Comparison of ENCODE assay signal across 8 mouse cellular contexts in the genomic region with DNA sequence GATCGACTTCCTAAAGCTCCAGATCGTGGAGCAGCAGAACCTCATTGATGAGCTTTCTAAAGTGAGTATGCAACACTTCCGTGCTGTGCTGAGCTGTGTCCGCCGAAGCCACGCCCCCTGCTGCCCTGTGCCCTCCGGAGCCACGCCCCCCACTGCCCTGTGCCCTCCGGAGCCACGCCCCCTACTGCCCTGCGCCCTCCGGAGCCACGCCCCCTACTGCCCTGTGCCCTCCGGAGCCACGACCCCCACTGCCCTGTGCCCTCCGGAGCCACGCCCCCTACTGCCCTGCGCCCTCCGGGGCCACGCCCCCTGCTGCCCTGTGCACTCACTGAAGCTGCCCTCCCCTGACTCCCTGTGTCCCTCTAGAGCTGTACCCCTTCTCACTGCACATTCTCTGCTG.
DNase-seq lines count a peak whose midpoint lies in the region; ATAC-seq lines count a peak whose summit lies in the region.

No protein-coding gene starts in this region.

- H3K4me2 ChIP-seq in heart, embryonic 11.5 days, result peak overlapping the region; percentile 53

- no peak for ATAC-seq in heart, embryonic 11.5 days (replicated peaks; ENCODE audit: insufficient number of reproducible peaks, low FRiP score, low TSS enrichment)

- no peak overlapping the region for H3K9ac ChIP-seq in heart, embryonic 11.5 days (ENCODE audit: low read depth, low read length)

- H3K4me3 ChIP-seq in heart, embryonic 11.5 days (ENCODE audit: low read depth, low read length), result 0 out of 2 replicates have a peak overlapping the region, but pooled peaks have one; percentile 21
- H3K4me3 ChIP-seq in megakaryocyte, embryonic 14.5 days (replicated peaks), result peak overlapping the region; percentile 82

- DNase-seq in heart, postnatal 36 days, result no peak
- peak; percentile 8 for DNase-seq in embryo, embryonic 9.5 days (ENCODE audit: extremely low spot score)
- DNase-seq in kidney, adult 9 months, result peak; percentile 36
- DNase-seq in c-Kit-positive CD71-positive TER-119-positive erythroid progenitor cells, embryonic 14.5 days (ENCODE audit: low spot score), result no peak
- DNase-seq in cerebellum, adult 8-10 months, result no peak
- DNase-seq in T-cell, adult 2 months (ENCODE audit: low spot score), result no peak

- H3K36me3 ChIP-seq in heart, embryonic 11.5 days (ENCODE audit: control insufficient read depth, insufficient read depth, low read length), result no peaks in the 10 kb centered on the region
- no peaks in the 10 kb centered on the region for H3K36me3 ChIP-seq in megakaryocyte, embryonic 14.5 days (replicated peaks; ENCODE audit: low read length)

- H3K27ac ChIP-seq in heart, embryonic 11.5 days (ENCODE audit: low read depth, low read length), result no peak overlapping the region

- peaks cover 2% of the 10 kb centered on the region; the same call in 1 of the 2 replicates for H3K4me1 ChIP-seq in heart, embryonic 11.5 days (ENCODE audit: control insufficient read depth, insufficient read depth, low read length)
- H3K4me1 ChIP-seq in megakaryocyte, embryonic 14.5 days, result peaks cover 9% of the 10 kb centered on the region; the same call in 1 of the 2 replicates

- H3K27me3 ChIP-seq in heart, embryonic 11.5 days (ENCODE audit: control insufficient read depth, insufficient read depth, low read length), result no peaks in the 10 kb centered on the region
- H3K27me3 ChIP-seq in megakaryocyte, embryonic 14.5 days (replicated peaks), result peaks cover 81% of the 10 kb centered on the region

- no peaks in the 10 kb centered on the region for H3K9me3 ChIP-seq in heart, embryonic 11.5 days (replicated peaks; ENCODE audit: control insufficient read depth, low read length)
- no peaks in the 10 kb centered on the region for H3K9me3 ChIP-seq in megakaryocyte, embryonic 14.5 days

- WGBS in heart, embryonic 11.5 days (ENCODE audit: insufficient replicate concordance), result 11% methylated on average over 20 of the region's 20 CpGs

- intact Hi-C loops in heart, postnatal 36 days (cut with DNase I), result no loop called here

Comparison
In these comparisons a context has a peak if more than half of its experiments do, and no peak if none do; other contexts are left out.
1. DNase-seq: peak in embryo, embryonic 9.5 days (single experiment) and kidney, adult 9 months (single experiment); none in heart, postnatal 36 days (0 of 2), c-Kit-positive CD71-positive TER-119-positive erythroid progenitor cells, embryonic 14.5 days (single experiment), cerebellum, adult 8-10 months (single experiment) and T-cell, adult 2 months (single experiment).